Mouse (Mus musculus) cerebellum, adult (tissue): ENCODE measurements around the gene Gcc2.
"Not testable (repeated sequence)": the region's sequence is repeated elsewhere in the genome, so short reads cannot be mapped to it uniquely, and the experiment has no call there.

Experiments
- ATAC-seq: cut with Nextera tagmentation; 2 replicates; pipeline ENCODE4 v1.9.2; 2017; ENCODE audit warnings: mild to moderate bottlenecking, moderate library complexity, mixed read lengths; ENCODE audit not compliant: insufficient number of reproducible peaks, low FRiP score, low TSS enrichment

Gene Gcc2

GRCm38 (mm10) chr10:58255213-58255892, at the start of gene Gcc2:
Gene Gcc2, plus strand, starts transcription at chr10:58255497.
- ATAC-seq, result peak; percentile 99

GRCm38 (mm10) chr10:58205986-58206385, 49.3 kb upstream of the Gcc2 start:
- no peak; the same call in 1 of the 2 replicates for ATAC-seq

- ATAC-seq, result no peak
Observed at GRCm38 (mm10) chr10:58206639-58207404, 48.5 kb upstream of the Gcc2 start.

- no peak for ATAC-seq
Observed at GRCm38 (mm10) chr10:58209710-58210467, 45.4 kb upstream of the Gcc2 start.

- ATAC-seq, result no peak
Observed at GRCm38 (mm10) chr10:58210514-58210913, 44.8 kb upstream of the Gcc2 start.

- no peak for ATAC-seq
Observed at GRCm38 (mm10) chr10:58211213-58211612, 44.1 kb upstream of the Gcc2 start.

GRCm38 (mm10) chr10:58212230-58212629, 43.1 kb upstream of the Gcc2 start:
- ATAC-seq, result no peak; the same call in 1 of the 2 replicates

- no peak for ATAC-seq
Observed at GRCm38 (mm10) chr10:58214497-58214896, 40.8 kb upstream of the Gcc2 start.

GRCm38 (mm10) chr10:58214934-58215333, 40.4 kb upstream of the Gcc2 start:
- ATAC-seq, result no peak

GRCm38 (mm10) chr10:58215353-58215752, 39.9 kb upstream of the Gcc2 start:
- no peak for ATAC-seq

GRCm38 (mm10) chr10:58217366-58217765, 37.9 kb upstream of the Gcc2 start:
- no peak for ATAC-seq

GRCm38 (mm10) chr10:58220726-58221125, 34.6 kb upstream of the Gcc2 start:
- ATAC-seq, result no peak

GRCm38 (mm10) chr10:58221571-58221970, 33.7 kb upstream of the Gcc2 start:
- ATAC-seq, result not testable (repeated sequence)

- not testable (repeated sequence) for ATAC-seq
Observed at GRCm38 (mm10) chr10:58223161-58223560, 32.1 kb upstream of the Gcc2 start.

GRCm38 (mm10) chr10:58223972-58224805, 31.1 kb upstream of the Gcc2 start:
- ATAC-seq, result not testable (repeated sequence)

GRCm38 (mm10) chr10:58224827-58225785, 30.2 kb upstream of the Gcc2 start, which contains the start of gene AW822073:
Gene AW822073, minus strand, starts transcription at chr10:58224930.
- ATAC-seq, result not testable (repeated sequence)

GRCm38 (mm10) chr10:58226357-58226756, 28.9 kb upstream of the Gcc2 start:
- ATAC-seq, result not testable (repeated sequence)

GRCm38 (mm10) chr10:58227798-58228197, 27.5 kb upstream of the Gcc2 start:
- ATAC-seq, result not testable (repeated sequence)

GRCm38 (mm10) chr10:58230021-58230420, 25.3 kb upstream of the Gcc2 start:
- not testable (repeated sequence) for ATAC-seq
